Mouse (Mus musculus) Patski (cell line): ENCODE measurements around the gene Ptbp3. TPM values are rescaled to one million over a fixed set of nuclear protein-coding genes. Genes with fewer than 3 reads are reported as not detected.

Experiments used
- ATAC-seq: fragments of 100-300 bp; one replicate; pipeline ENCODE4 v1.8.0; 2021
- CTCF ChIA-PET: fragments of 350-600 bp; sonication (Branson Sonifier 250); formaldehyde crosslinking; loops from one replicate; lab custom pipeline; 2022; ENCODE audit warnings: inconsistent platforms; lab: Charles Lee
- POLR2A ChIA-PET: fragments of 350-600 bp; sonication (Branson Sonifier 250); formaldehyde crosslinking; loops from one replicate; lab custom pipeline; 2022; ENCODE audit warnings: antibody characterized with exemption, inconsistent platforms; lab: Charles Lee
- DNase-seq: peaks from one replicate; pipeline ENCODE4 v3.0.0-alpha.2; 2011; ENCODE audit warnings: low read depth, low spot score
- H3K27me3 ChIP-seq: fragments of 371-371 bp; one replicate; pipeline ENCODE4 v1.5.1; 2021
- CTCF ChIP-seq: fragments of 100-300 bp; IDR thresholded peaks from one replicate; pipeline ENCODE4 v1.5.1; 2021
- in situ Hi-C: fragments of 300-500 bp; cut with MboI; formaldehyde crosslinking; loops from 3 replicates; pipeline ENCODE4 v1.11.1; 2018; ENCODE audit warnings: low pct_unique_long_range_greater_than_20kb, mixed read lengths
- polyA plus RNA-seq: library from polyadenylated mRNA; unstranded; gene quantifications from one replicate; pipeline ENCODE4 v1.2.3, GENCODE M21; 2021

The Ptbp3 gene
- polyA plus RNA-seq, 1 experiment from 2014 or later, result 41.4 TPM

GRCm38 (mm10) chr4:59505481-59505880, 43.7 kb downstream of the Ptbp3 start:
- no peak for TF ChIP-seq CTCF
- ChIA-PET POLR2A (no interaction called here), CTCF (no interaction called here)
- no peaks in the 10 kb centered on the region for H3K27me3 ChIP-seq
- ATAC-seq (no peak), DNase-seq (no peak)
- in situ Hi-C loops, result no loop called here

- in situ Hi-C loops, result no loop called here
- CTCF ChIA-PET, result no interaction called here
- ATAC-seq, result no peak
- no peaks in the 10 kb centered on the region for H3K27me3 ChIP-seq
- POLR2A ChIA-PET, result interaction anchor here (1.2 kb wide), 1 partner anchor 10 kb away, joined by 3 read pairs; no protein-coding TSS in a partner anchor
- no peak for DNase-seq
- no peak for TF ChIP-seq CTCF
These were observed 58.1 kb downstream of the Ptbp3 start for GRCm38 (mm10) chr4:59491097-59491496.

GRCm38 (mm10) chr4:59471306-59471705, 77.9 kb downstream of the Ptbp3 start:
- no peaks in the 10 kb centered on the region for H3K27me3 ChIP-seq
- no peak for TF ChIP-seq CTCF
- ChIA-PET POLR2A (no interaction called here), CTCF (no interaction called here)
- no peak for ATAC-seq
- in situ Hi-C loops, result no loop called here
- DNase-seq, result no peak

- no peak for DNase-seq
- CTCF ChIA-PET, result no interaction called here
- POLR2A ChIA-PET, result no interaction called here
- ATAC-seq, result no peak
- no peak for TF ChIP-seq CTCF
- in situ Hi-C loops, result no loop called here
- H3K27me3 ChIP-seq, result no peaks in the 10 kb centered on the region
These were observed 83.7 kb downstream of the Ptbp3 start for GRCm38 (mm10) chr4:59465449-59465848.

- TF ChIP-seq CTCF, result no peak
- CTCF ChIA-PET, result no interaction called here
- in situ Hi-C loops, result no loop called here
- ATAC-seq (no peak), DNase-seq (no peak)
- POLR2A ChIA-PET, result interaction anchor here (0.6 to 0.7 kb wide), 2 partner anchors 45 to 134 kb away, joined by 3 to 4 read pairs; no protein-coding TSS in a partner anchor
- no peaks in the 10 kb centered on the region for H3K27me3 ChIP-seq
These were observed 84.5 kb downstream of the Ptbp3 start for GRCm38 (mm10) chr4:59464661-59465060.

- ChIA-PET POLR2A (no interaction called here), CTCF (interaction anchor here (1.0 to 1.5 kb wide), 3 partner anchors 15 to 81 kb away, joined by 3 read pairs; no protein-coding TSS in a partner anchor)
- no peak for TF ChIP-seq CTCF
- in situ Hi-C loops, result no loop called here
- DNase-seq (no peak), ATAC-seq (no peak)
- H3K27me3 ChIP-seq, result no peaks in the 10 kb centered on the region
These were observed 86.7 kb downstream of the Ptbp3 start for GRCm38 (mm10) chr4:59462494-59462893.

- DNase-seq (no peak), ATAC-seq (no peak)
- no peaks in the 10 kb centered on the region for H3K27me3 ChIP-seq
- POLR2A ChIA-PET, result no interaction called here
- TF ChIP-seq CTCF, result no peak
- CTCF ChIA-PET, result interaction anchor here (1.5 kb wide), 1 partner anchor 16 kb away, joined by 3 read pairs; no protein-coding TSS in a partner anchor
- in situ Hi-C loops, result no loop called here
These were observed 87.9 kb downstream of the Ptbp3 start for GRCm38 (mm10) chr4:59461116-59461727.

GRCm38 (mm10) chr4:59459216-59459955, 89.8 kb downstream of the Ptbp3 start:
- TF ChIP-seq CTCF, result no peak
- no peak for DNase-seq
- no peaks in the 10 kb centered on the region for H3K27me3 ChIP-seq
- ChIA-PET POLR2A (no interaction called here), CTCF (no interaction called here)
- ATAC-seq, result no peak
- in situ Hi-C loops, result no loop called here

- CTCF ChIA-PET, result interaction anchor here (1.3 kb wide), 1 partner anchor 9 kb away, joined by 5 read pairs; no protein-coding TSS in a partner anchor
- POLR2A ChIA-PET, result no interaction called here
- DNase-seq, result no peak
These were observed 91.2 kb downstream of the Ptbp3 start for GRCm38 (mm10) chr4:59457941-59458340.

GRCm38 (mm10) chr4:59457091-59457490, 92.1 kb downstream of the Ptbp3 start:
- POLR2A ChIA-PET, result no interaction called here
- in situ Hi-C loops, result no loop called here
- DNase-seq (no peak), ATAC-seq (no peak)
- CTCF ChIA-PET, result interaction anchor here (1.3 kb wide), 1 partner anchor 8 kb away, joined by 5 read pairs; no protein-coding TSS in a partner anchor
- TF ChIP-seq CTCF, result no peak
- no peaks in the 10 kb centered on the region for H3K27me3 ChIP-seq

More at GRCm38 (mm10) chr4:59457941-59458340, 91.2 kb downstream of the Ptbp3 start:
- no peak for ATAC-seq
- no peak for TF ChIP-seq CTCF
- no peaks in the 10 kb centered on the region for H3K27me3 ChIP-seq
- in situ Hi-C loops, result no loop called here

GRCm38 (mm10) chr4:59455465-59455864, 93.7 kb downstream of the Ptbp3 start:
- in situ Hi-C loops, result no loop called here
- POLR2A ChIA-PET, result no interaction called here
- no peaks in the 10 kb centered on the region for H3K27me3 ChIP-seq
- CTCF ChIA-PET, result interaction anchor here (1.0 kb wide), 1 partner anchor 13 kb away, joined by 3 read pairs; no protein-coding TSS in a partner anchor
- ATAC-seq (no peak), DNase-seq (no peak)
- no peak for TF ChIP-seq CTCF
